Mouse (Mus musculus): ENCODE measurements around the gene D3Ertd254e. TPM values are rescaled to one million over a fixed set of nuclear protein-coding genes. Genes with fewer than 3 reads are reported as not detected.

D3Ertd254e gene
- polyA plus RNA-seq, 1 experiment from 2014 or later = 16.3 TPM

Other genes starting within 250 kb of the D3Ertd254e start
- gene Dcun1d1, start 213.6 kb upstream of the D3Ertd254e start, polyA plus RNA-seq (2015; fragmentation: Nextera tagmentation; extraction: Ambion mirVana) = 99.5 and 107 TPM in 2 replicates
- 29.8 and 31.5 TPM in 2 replicates for gene Mccc1, start 150.3 kb upstream of the D3Ertd254e start, polyA plus RNA-seq (2015; fragmentation: Nextera tagmentation; extraction: Ambion mirVana)
- gene Ccdc144b, start 97.5 kb upstream of the D3Ertd254e start, polyA plus RNA-seq (2015; fragmentation: Nextera tagmentation; extraction: Ambion mirVana) = not detected in 2 replicates
- gene Acad9, start 85.0 kb upstream of the D3Ertd254e start, polyA plus RNA-seq (2015; fragmentation: Nextera tagmentation; extraction: Ambion mirVana) = 85.8 and 87.0 TPM in 2 replicates
- 0.89 and 1.7 TPM in 2 replicates for gene Qrfpr, start 71.3 kb downstream of the D3Ertd254e start, polyA plus RNA-seq (2015; fragmentation: Nextera tagmentation; extraction: Ambion mirVana)

Data from midbrain, embryonic 15.5 days (tissue).